Mouse (Mus musculus): Measurements from ENCODE around the gene Pck1. TPM values are rescaled to one million over a fixed set of nuclear protein-coding genes. Genes with fewer than 3 reads are reported as not detected.
A peak's percentile ranks its signal among the peaks of the same experiment; 100 is the strongest.

Gene Pck1
- polyA plus RNA-seq, 2 experiments: 0.16 to 0.18 TPM

DNA sequence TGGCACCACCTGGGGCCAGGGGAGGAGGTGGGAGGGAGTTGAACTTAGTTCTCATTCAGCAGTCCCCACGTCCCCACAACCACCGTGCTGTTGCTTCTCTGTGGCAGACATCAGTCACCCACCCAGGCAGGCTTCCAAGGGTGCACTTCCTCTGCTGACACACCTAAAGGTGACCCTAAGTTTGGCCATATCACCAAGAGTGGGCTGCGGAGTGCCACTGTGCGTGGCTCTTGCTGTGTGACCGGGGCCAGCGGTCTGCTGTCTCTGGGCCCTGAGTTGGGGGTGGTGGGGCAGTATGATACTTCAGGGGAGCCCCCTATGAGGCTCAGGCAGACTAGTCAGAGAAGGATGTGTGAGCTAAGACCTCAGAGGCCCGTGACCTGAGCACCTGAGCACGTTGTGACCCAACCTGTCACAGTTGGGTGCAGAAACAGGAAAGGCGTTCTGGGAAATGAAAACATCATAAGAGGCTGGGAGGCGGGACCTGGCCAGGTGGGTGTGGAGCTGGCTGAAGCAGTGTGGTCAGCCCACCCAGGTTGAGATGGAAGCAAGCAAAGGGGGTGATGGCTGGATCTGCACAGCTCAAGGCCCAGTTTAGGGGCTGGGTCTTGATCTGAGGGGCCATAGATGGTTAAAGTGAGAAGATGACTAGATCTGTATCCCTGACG is 28.0 kb downstream of the Pck1 start:
- WGBS (ENCODE audit: insufficient replicate concordance): 64% methylated on average over 11 of the region's 11 CpGs
- Histone ChIP-seq H3K27me3 (ENCODE audit: control insufficient read depth, insufficient read depth, low read length) (no peaks in the 10 kb centered on the region; the same call in 1 of the 2 replicates), H3K9ac (replicated peaks) (no peak overlapping the region)

DNA sequence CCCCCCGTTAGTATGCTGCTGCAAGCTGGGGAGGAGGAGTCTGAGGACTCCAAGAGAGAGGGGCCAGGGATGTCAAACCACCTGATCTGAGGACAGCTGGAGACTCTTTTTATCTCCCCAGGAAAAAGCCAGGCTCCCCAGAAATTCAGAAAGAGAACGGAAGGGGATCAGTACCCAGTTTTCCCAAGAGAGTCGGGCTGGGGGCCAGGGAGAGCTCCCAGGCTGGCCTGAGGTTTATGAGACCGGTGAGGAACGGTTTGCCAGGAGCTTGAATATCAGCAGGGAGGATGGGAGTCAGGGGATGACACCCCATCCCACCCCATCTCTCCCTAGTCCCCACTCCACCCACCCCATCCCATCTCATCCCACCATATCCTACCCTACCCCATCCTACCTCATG is 28.6 kb downstream of the Pck1 start:
- TF ChIP-seq CTCF (IDR thresholded peaks at IDR 0.05; ENCODE audit: low read depth): no peak
- no peak for TF ChIP-seq EP300 (IDR thresholded peaks at IDR 0.05; ENCODE audit: low read depth)
- H3K4me1 ChIP-seq (replicated peaks; ENCODE audit: control insufficient read depth in 2 of 2, insufficient read depth in 2 of 2, low read length in 1 of 2): no peaks in the 10 kb centered on the region
- DNase-seq (ENCODE audit: low read depth in 3 of 3, low spot score in 3 of 3): no peak
- H3K27ac ChIP-seq: no peak overlapping the region
- H3K36me3 ChIP-seq (replicated peaks; ENCODE audit: control insufficient read depth, insufficient read depth, low read depth): no peaks in the 10 kb centered on the region
- no peak overlapping the region for H3K4me3 ChIP-seq (ENCODE audit: insufficient read depth in 1 of 2, low read depth in 2 of 2, low read length in 2 of 2)
- whole genome bisulfite sequencing (ENCODE audit: insufficient replicate concordance): 47% methylated on average over 5 of the region's 5 CpGs
- H3K27me3 ChIP-seq (ENCODE audit: control insufficient read depth, insufficient read depth, low read length): no peaks in the 10 kb centered on the region; the same call in 1 of the 2 replicates
- no peak overlapping the region for H3K9ac ChIP-seq (replicated peaks)
- H3K9me3 ChIP-seq (ENCODE audit: control insufficient read depth, low read length): no peaks in the 10 kb centered on the region
- no peak for ATAC-seq (ENCODE audit: insufficient read depth)
- H3K4me2 ChIP-seq (ENCODE audit: low read depth): no peak overlapping the region

More for the DNA sequence above, 28.0 kb downstream of the Pck1 start:
- no peak for DNase-seq (ENCODE audit: low read depth in 3 of 3, low spot score in 3 of 3)
- H3K4me2 ChIP-seq (ENCODE audit: low read depth): no peak overlapping the region
- no peaks in the 10 kb centered on the region for H3K36me3 ChIP-seq (replicated peaks; ENCODE audit: control insufficient read depth, insufficient read depth, low read depth)
- no peak overlapping the region for H3K4me3 ChIP-seq (ENCODE audit: insufficient read depth in 1 of 2, low read depth in 2 of 2, low read length in 2 of 2)
- H3K9me3 ChIP-seq (ENCODE audit: control insufficient read depth, low read length): no peaks in the 10 kb centered on the region
- ATAC-seq (ENCODE audit: insufficient read depth): no peak
- H3K4me1 ChIP-seq (replicated peaks; ENCODE audit: control insufficient read depth in 2 of 2, insufficient read depth in 2 of 2, low read length in 1 of 2): no peaks in the 10 kb centered on the region
- H3K27ac ChIP-seq: no peak overlapping the region
- no peak for TF ChIP-seq CTCF (IDR thresholded peaks at IDR 0.05; ENCODE audit: low read depth)
- TF ChIP-seq EP300 (IDR thresholded peaks at IDR 0.05; ENCODE audit: low read depth): no peak

DNA sequence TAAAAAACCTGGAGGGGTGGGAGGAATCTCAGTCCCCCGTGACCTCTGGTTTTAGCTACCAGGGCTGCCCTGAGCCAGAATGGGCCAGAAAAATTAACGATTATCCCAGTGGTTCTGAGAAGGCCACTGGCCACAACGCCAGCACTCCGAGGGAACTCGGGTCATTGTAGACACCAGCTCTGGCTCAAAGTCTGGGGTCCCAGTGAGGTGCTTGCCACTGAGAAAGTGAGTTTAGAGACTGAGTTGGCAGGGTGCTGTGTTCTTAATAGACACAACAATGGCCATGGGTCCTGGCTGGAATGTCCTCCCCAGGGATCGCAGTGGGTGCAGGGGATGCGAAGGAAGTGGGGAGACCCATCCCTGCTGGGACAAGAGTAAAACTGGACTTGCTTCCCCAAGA is 29.1 kb downstream of the Pck1 start:
- Histone ChIP-seq H3K9ac (replicated peaks) (no peak overlapping the region), H3K27me3 (ENCODE audit: control insufficient read depth, insufficient read depth, low read length) (no peaks in the 10 kb centered on the region; the same call in 1 of the 2 replicates), H3K36me3 (replicated peaks; ENCODE audit: control insufficient read depth, insufficient read depth, low read depth) (no peaks in the 10 kb centered on the region), H3K4me2 (ENCODE audit: low read depth) (no peak overlapping the region), H3K27ac (no peak overlapping the region), H3K4me3 (ENCODE audit: insufficient read depth in 1 of 2, low read depth in 2 of 2, low read length in 2 of 2) (no peak overlapping the region), H3K9me3 (ENCODE audit: control insufficient read depth, low read length) (no peaks in the 10 kb centered on the region), H3K4me1 (replicated peaks; ENCODE audit: control insufficient read depth in 2 of 2, insufficient read depth in 2 of 2, low read length in 1 of 2) (no peaks in the 10 kb centered on the region)
- TF ChIP-seq EP300 (IDR thresholded peaks at IDR 0.05; ENCODE audit: low read depth) (no peak), CTCF (IDR thresholded peaks at IDR 0.05; ENCODE audit: low read depth) (no peak)
- DNase-seq (ENCODE audit: low read depth in 3 of 3, low spot score in 3 of 3) (no peak), ATAC-seq (ENCODE audit: insufficient read depth) (no peak)
- WGBS (ENCODE audit: insufficient replicate concordance): 58% methylated on average over 7 of the region's 7 CpGs

DNA sequence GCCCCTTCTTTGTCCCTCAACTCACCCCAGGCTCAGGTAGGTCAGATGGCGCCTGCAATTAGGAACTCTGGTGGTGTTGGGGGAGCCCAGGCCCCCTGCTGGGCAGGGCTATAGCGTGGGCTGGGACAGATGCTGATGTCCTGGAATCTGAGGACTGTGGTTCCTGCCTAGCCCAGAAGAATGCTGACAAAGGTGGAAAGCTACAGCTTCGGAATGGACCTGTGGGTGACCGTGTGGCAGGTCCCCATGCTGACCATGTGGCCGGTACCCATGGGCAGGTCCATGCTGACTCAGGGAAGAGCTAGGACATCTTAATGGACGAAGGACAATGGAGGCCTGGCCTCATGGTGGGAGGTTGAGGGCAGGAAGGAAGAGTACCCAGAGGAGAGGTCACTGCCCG is 29.9 kb downstream of the Pck1 start:
- H3K9me3 ChIP-seq (ENCODE audit: control insufficient read depth, low read length): no peaks in the 10 kb centered on the region
- no peak overlapping the region for H3K9ac ChIP-seq (replicated peaks)
- no peaks in the 10 kb centered on the region for H3K4me1 ChIP-seq (replicated peaks; ENCODE audit: control insufficient read depth in 2 of 2, insufficient read depth in 2 of 2, low read length in 1 of 2)
- H3K36me3 ChIP-seq (replicated peaks; ENCODE audit: control insufficient read depth, insufficient read depth, low read depth): no peaks in the 10 kb centered on the region
- no peak overlapping the region for H3K4me2 ChIP-seq (ENCODE audit: low read depth)
- 56% methylated on average over 7 of the region's 7 CpGs for WGBS (ENCODE audit: insufficient replicate concordance)
- no peak overlapping the region for H3K4me3 ChIP-seq (ENCODE audit: insufficient read depth in 1 of 2, low read depth in 2 of 2, low read length in 2 of 2)
- DNase-seq (ENCODE audit: low read depth in 3 of 3, low spot score in 3 of 3) (no peak), ATAC-seq (ENCODE audit: insufficient read depth) (no peak)
- TF ChIP-seq CTCF (IDR thresholded peaks at IDR 0.05; ENCODE audit: low read depth): peak; percentile 29; the same call in 1 of the 2 replicates
- no peak for TF ChIP-seq EP300 (IDR thresholded peaks at IDR 0.05; ENCODE audit: low read depth)
- H3K27ac ChIP-seq: no peak overlapping the region
- no peaks in the 10 kb centered on the region; the same call in 1 of the 2 replicates for H3K27me3 ChIP-seq (ENCODE audit: control insufficient read depth, insufficient read depth, low read length)

DNA sequence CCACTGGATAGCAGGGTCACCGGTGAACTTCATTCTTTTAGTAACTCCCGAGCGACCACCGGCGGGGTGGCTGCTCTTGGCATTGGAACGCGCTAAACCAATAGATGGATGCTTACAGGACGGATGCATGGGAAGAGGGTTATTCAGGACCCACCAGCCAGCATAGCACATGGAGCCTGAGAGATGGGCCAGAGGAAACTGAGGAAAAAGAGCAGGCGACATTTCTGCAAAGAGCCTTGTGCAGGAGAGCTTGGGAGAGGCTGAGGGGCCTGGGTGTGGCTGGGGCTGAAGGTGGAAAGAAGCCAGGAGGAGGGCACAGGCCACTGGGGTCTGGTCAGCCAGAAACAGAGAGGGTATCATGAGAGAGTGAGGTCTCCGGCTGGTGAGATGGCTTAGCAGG is 30.5 kb downstream of the Pck1 start:
- Histone ChIP-seq H3K4me1 (replicated peaks; ENCODE audit: control insufficient read depth in 2 of 2, insufficient read depth in 2 of 2, low read length in 1 of 2) (no peaks in the 10 kb centered on the region), H3K4me3 (ENCODE audit: insufficient read depth in 1 of 2, low read depth in 2 of 2, low read length in 2 of 2) (no peak overlapping the region), H3K9ac (replicated peaks) (no peak overlapping the region), H3K27me3 (ENCODE audit: control insufficient read depth, insufficient read depth, low read length) (no peaks in the 10 kb centered on the region; the same call in 1 of the 2 replicates), H3K27ac (no peak overlapping the region), H3K9me3 (ENCODE audit: control insufficient read depth, low read length) (no peaks in the 10 kb centered on the region), H3K36me3 (replicated peaks; ENCODE audit: control insufficient read depth, insufficient read depth, low read depth) (no peaks in the 10 kb centered on the region), H3K4me2 (ENCODE audit: low read depth) (no peak overlapping the region)
- no peak for ATAC-seq (ENCODE audit: insufficient read depth)
- DNase-seq (ENCODE audit: low read depth in 3 of 3, low spot score in 3 of 3): no peak
- 72% methylated on average over 10 of the region's 10 CpGs for WGBS (ENCODE audit: insufficient replicate concordance)
- TF ChIP-seq EP300 (IDR thresholded peaks at IDR 0.05; ENCODE audit: low read depth) (no peak), CTCF (IDR thresholded peaks at IDR 0.05; ENCODE audit: low read depth) (no peak)

Data from liver, embryonic 14.5 days (tissue).